Mouse (Mus musculus) adrenal gland, postnatal 10 days (tissue): ENCODE results near the gene Gm49405. TPM values are rescaled to one million over a fixed set of nuclear protein-coding genes. Genes with fewer than 3 reads are reported as not detected.
"Not testable (repeated sequence)": the region's sequence is repeated elsewhere in the genome, so short reads cannot be mapped to it uniquely, and the experiment has no call there.

Source experiments
- DNase-seq: peaks from one replicate; pipeline ENCODE4 v3.0.0; 2021; ENCODE audit warnings: mixed read lengths
- long read RNA-seq, 2 experiments: library from polyadenylated mRNA; stranded (forward); transcript quantifications; one replicate each; pipeline ENCODE4 v2.0.0; 2021
- total RNA-seq, 2 experiments: library from RNA; stranded (reverse); gene quantifications; 2 replicates each; pipeline ENCODE4 v1.2.3; 2021

Gm49405 gene
- 1 to 10 TPM in 1 of 2 experiments, under 1 TPM in 1; 0.72 to 1.9 TPM for total RNA-seq
- long read RNA-seq, experiment 1, partial matches to known transcripts: 1 of 3 reads
- long read RNA-seq, experiment 1, other reads (novel, unspliced or antisense): 2 of 3 reads
- long read RNA-seq, experiment 2: 0 reads

- DNase-seq: peak; percentile 95
These were observed at the start of gene Gm49405, which contains the start of gene Nudt8 for GRCm38 (mm10) chr19:4000119-4000900. Gm49405 (plus strand) TSS chr19:4000626. Nudt8 (plus strand) TSS chr19:4000580.

GRCm38 (mm10) chr19:3951461-3951860 lies 49.0 kb upstream of the Gm49405 start:
- no peak for DNase-seq

GRCm38 (mm10) chr19:3952099-3952498 lies 48.3 kb upstream of the Gm49405 start:
- no peak for DNase-seq

- DNase-seq: no peak
These were observed 45.4 kb upstream of the Gm49405 start for GRCm38 (mm10) chr19:3955033-3955432.

- no peak for DNase-seq
These were observed 44.6 kb upstream of the Gm49405 start for GRCm38 (mm10) chr19:3955804-3956203.

GRCm38 (mm10) chr19:3957296-3958036 lies 43.0 kb upstream of the Gm49405 start:
- not testable (repeated sequence) for DNase-seq

- no peak for DNase-seq
These were observed 42.0 kb upstream of the Gm49405 start, which contains the start of gene Aldh3b3 for GRCm38 (mm10) chr19:3958470-3958869. Aldh3b3 (plus strand) TSS chr19:3958645.

- DNase-seq: peak; percentile 57
These were observed 41.4 kb upstream of the Gm49405 start for GRCm38 (mm10) chr19:3959030-3959429.

- no peak for DNase-seq
These were observed 40.2 kb upstream of the Gm49405 start for GRCm38 (mm10) chr19:3960211-3960610.

GRCm38 (mm10) chr19:3961805-3962204 lies 38.6 kb upstream of the Gm49405 start:
- DNase-seq: not testable (repeated sequence)

GRCm38 (mm10) chr19:3962469-3962868 lies 38.0 kb upstream of the Gm49405 start:
- no peak for DNase-seq

- no peak for DNase-seq
These were observed 36.4 kb upstream of the Gm49405 start for GRCm38 (mm10) chr19:3964030-3964429.

- DNase-seq: no peak
These were observed 33.9 kb upstream of the Gm49405 start for GRCm38 (mm10) chr19:3966330-3967075.

- DNase-seq: no peak
These were observed 33.2 kb upstream of the Gm49405 start for GRCm38 (mm10) chr19:3967258-3967657.

- DNase-seq: no peak
These were observed 28.2 kb upstream of the Gm49405 start, which contains the start of gene Aldh3b2 for GRCm38 (mm10) chr19:3972229-3972628. Aldh3b2 (plus strand) TSS chr19:3972328.

- DNase-seq: not testable (repeated sequence)
These were observed 25.8 kb upstream of the Gm49405 start for GRCm38 (mm10) chr19:3974608-3975007.

- DNase-seq: no peak
These were observed 24.6 kb upstream of the Gm49405 start for GRCm38 (mm10) chr19:3975866-3976265.

GRCm38 (mm10) chr19:3980309-3980708 lies 20.1 kb upstream of the Gm49405 start:
- peak; percentile 88 for DNase-seq

GRCm38 (mm10) chr19:3980917-3981316 lies 19.5 kb upstream of the Gm49405 start:
- no peak for DNase-seq

- DNase-seq: no peak
These were observed 16.8 kb upstream of the Gm49405 start for GRCm38 (mm10) chr19:3983527-3984200.

GRCm38 (mm10) chr19:3985261-3985681 lies 15.2 kb upstream of the Gm49405 start:
- peak; percentile 83 for DNase-seq
